ENCODE assay signal across 10 mouse cellular contexts in genomic region chr17:9894828-9895685, GRCm38 (mm10).
A peak's percentile ranks its signal among the peaks of the same experiment; 100 is the strongest.
DNase-seq lines count a peak whose midpoint lies in the region; ATAC-seq and TF ChIP-seq lines count a peak whose summit lies in the region.
"Had no signal": no experiment of that assay in that cellular context is flagged by ENCODE, and none has a peak within 500 bp of the region (broad histone marks: within the 10 kb centered on the region; RNA-seq: fewer than 3 reads in every experiment).

No protein-coding gene starts in this region.

- WGBS in midbrain, embryonic 10.5 days = 81% methylated on average over 19 of the region's 19 CpGs
- WGBS in midbrain, embryonic 16.5 days = 71% methylated on average over 19 of the region's 19 CpGs
- WGBS in kidney, embryonic 16.5 days = 52% methylated on average over 19 of the region's 19 CpGs
- WGBS in cerebellum, adult 2 months = 81% methylated on average over 19 of the region's 19 CpGs

- no peak for ATAC-seq in midbrain, embryonic 16.5 days
- ATAC-seq in kidney, embryonic 16.5 days (ENCODE audit: low FRiP score, low TSS enrichment) = peak; percentile 84

- no peak overlapping the region for H3K4me3 ChIP-seq in midbrain, embryonic 10.5 days
- no peak overlapping the region for H3K4me3 ChIP-seq in midbrain, embryonic 16.5 days (ENCODE audit: low read depth, low read length)
- H3K4me3 ChIP-seq in kidney, embryonic 16.5 days (ENCODE audit: low read length) = no peak overlapping the region
- no peak overlapping the region for H3K4me3 ChIP-seq in myocyte
- H3K4me3 ChIP-seq in cerebellum, adult 2 months (replicated peaks; ENCODE audit: insufficient read depth, low read depth, low read length) = no peak overlapping the region
- H3K4me3 ChIP-seq: erythroblast, embryonic 14.5 days had no signal

- no peak for TF ChIP-seq CTCF in cerebellum, adult 2 months (IDR thresholded peaks at IDR 0.05; ENCODE audit: borderline replicate concordance, insufficient read depth, low read depth, low read length)

- no peak for TF ChIP-seq POLR2A in myocyte (IDR thresholded peaks at IDR 0.05; ENCODE audit: insufficient read length, low read depth)
- no peak for TF ChIP-seq POLR2A in cerebellum, adult 2 months (IDR thresholded peaks at IDR 0.05; ENCODE audit: borderline replicate concordance, insufficient read depth, low read length)

- H3K36me3 ChIP-seq in midbrain, embryonic 10.5 days = no peaks in the 10 kb centered on the region
- H3K36me3 ChIP-seq in midbrain, embryonic 16.5 days (ENCODE audit: control insufficient read depth, insufficient read depth, low read length) = no peaks in the 10 kb centered on the region
- no peaks in the 10 kb centered on the region for H3K36me3 ChIP-seq in kidney, embryonic 16.5 days (ENCODE audit: insufficient read depth, low read length)
- no peaks in the 10 kb centered on the region for H3K36me3 ChIP-seq in myocyte (ENCODE audit: control insufficient read depth, insufficient read depth)

- no peak overlapping the region for H3K9ac ChIP-seq in midbrain, embryonic 16.5 days (ENCODE audit: low read depth, low read length)
- 0 out of 2 replicates have a peak overlapping the region, but pooled peaks have one; percentile 6 for H3K9ac ChIP-seq in kidney, embryonic 16.5 days (replicated peaks; ENCODE audit: low read length)

- no peaks in the 10 kb centered on the region; the same call in 1 of the 2 replicates for H3K27me3 ChIP-seq in midbrain, embryonic 10.5 days (ENCODE audit: low read depth, poor library complexity, severe bottlenecking)
- H3K27me3 ChIP-seq in midbrain, embryonic 16.5 days (ENCODE audit: control insufficient read depth, insufficient read depth, low read depth, low read length) = no peaks in the 10 kb centered on the region
- no peaks in the 10 kb centered on the region for H3K27me3 ChIP-seq in kidney, embryonic 16.5 days (ENCODE audit: insufficient read depth, low read length)
- no peaks in the 10 kb centered on the region for H3K27me3 ChIP-seq in myocyte (ENCODE audit: control insufficient read depth, insufficient read depth, insufficient read length)
- no peaks in the 10 kb centered on the region for H3K27me3 ChIP-seq in cerebellum, adult 2 months (ENCODE audit: control insufficient read depth, insufficient read depth, low read length)
- H3K27me3 ChIP-seq: CH12.LX had no signal

- no peak for DNase-seq in midbrain, embryonic 10.5 days (ENCODE audit: low spot score)
- DNase-seq in heart, adult 18-20 months = peak; percentile 83 to 93
- DNase-seq in cerebellum, adult 2 months = no peak
- DNase-seq in frontal cortex, postnatal 10 days (ENCODE audit: low spot score in 2 of 2) = no peak
- no peak for DNase-seq in right cerebral cortex, postnatal 25 days

- no peak overlapping the region for H3K4me2 ChIP-seq in midbrain, embryonic 16.5 days (ENCODE audit: low read length)
- H3K4me2 ChIP-seq in kidney, embryonic 16.5 days (replicated peaks; ENCODE audit: low read depth, low read length) = no peak overlapping the region
- H3K4me2 ChIP-seq in myocyte (ENCODE audit: low read depth) = no peak overlapping the region

- H3K9me3 ChIP-seq in midbrain, embryonic 10.5 days (replicated peaks) = no peaks in the 10 kb centered on the region
- no peaks in the 10 kb centered on the region for H3K9me3 ChIP-seq in midbrain, embryonic 16.5 days (replicated peaks; ENCODE audit: control insufficient read depth, low read length, poor library complexity, severe bottlenecking)
- no peaks in the 10 kb centered on the region for H3K9me3 ChIP-seq in kidney, embryonic 16.5 days (ENCODE audit: low read length)

- H3ac ChIP-seq in myocyte (ENCODE audit: control insufficient read depth, insufficient read length) = no peak overlapping the region

- peak overlapping the region; percentile 82 for H3K27ac ChIP-seq in midbrain, embryonic 10.5 days (replicated peaks)
- no peak overlapping the region for H3K27ac ChIP-seq in midbrain, embryonic 16.5 days (ENCODE audit: low read length)
- H3K27ac ChIP-seq in kidney, embryonic 16.5 days (ENCODE audit: low read length) = peak overlapping the region; percentile 13; the same call in 1 of the 2 replicates
- no peak overlapping the region for H3K27ac ChIP-seq in cerebellum, adult 2 months (ENCODE audit: insufficient read depth, low read length)

- H3K79me2 ChIP-seq in myocyte (ENCODE audit: control insufficient read depth, insufficient read depth) = no peaks in the 10 kb centered on the region

- peaks cover 73% of the 10 kb centered on the region for H3K4me1 ChIP-seq in midbrain, embryonic 10.5 days
- H3K4me1 ChIP-seq in midbrain, embryonic 16.5 days (ENCODE audit: control insufficient read depth, insufficient read depth, low read length) = no peaks in the 10 kb centered on the region
- peaks cover 15% of the 10 kb centered on the region for H3K4me1 ChIP-seq in kidney, embryonic 16.5 days (ENCODE audit: insufficient read depth, low read length)
- no peaks in the 10 kb centered on the region for H3K4me1 ChIP-seq in cerebellum, adult 2 months (ENCODE audit: control insufficient read depth, insufficient read depth, low read length)

TF ChIP-seq in myocyte, 11 proteins besides CTCF, POLR2A, EP300 and RAD21:
- TF ChIP-seq SRF (IDR thresholded peaks at IDR 0.05; ENCODE audit: control insufficient read depth, insufficient read length, low read depth) (no peak), MYOG (IDR thresholded peaks at IDR 0.05; ENCODE audit: control insufficient read depth in 1 of 3, insufficient read depth in 1 of 3, insufficient read length in 2 of 3, low read depth in 2 of 3) (peak in 1 of 3 experiments; percentile 31), MYOD1 (IDR thresholded peaks at IDR 0.05; ENCODE audit: control insufficient read depth in 1 of 3, insufficient read length in 2 of 3, low read depth in 2 of 3) (peak in 2 of 3 experiments; percentile 21 to 23), CEBPB (IDR thresholded peaks at IDR 0.05; ENCODE audit: insufficient read depth, poor library complexity, severe bottlenecking) (peak; percentile 55; the same call in 1 of the 2 replicates)

Comparison
In these comparisons a context has a peak if more than half of its experiments do, and no peak if none do; other contexts are left out.
1. H3K27ac ChIP-seq: peak in midbrain, embryonic 10.5 days (single experiment) and kidney, embryonic 16.5 days (single experiment); none in midbrain, embryonic 16.5 days (single experiment) and cerebellum, adult 2 months (single experiment).
2. DNase-seq: peak in heart, adult 18-20 months (2 of 2); none in midbrain, embryonic 10.5 days (single experiment), cerebellum, adult 2 months (0 of 2), frontal cortex, postnatal 10 days (0 of 2) and right cerebral cortex, postnatal 25 days (single experiment).